Comparison of ENCODE assay signal across 18 mouse cellular contexts in genomic region chr4:106942491-106942890, GRCm38 (mm10). TPM values are rescaled to one million over a fixed set of nuclear protein-coding genes. Genes with fewer than 3 reads are reported as not detected.
DNase-seq lines count a peak whose midpoint lies in the region; ATAC-seq and TF ChIP-seq lines count a peak whose summit lies in the region.
"Had no signal": no experiment of that assay in that cellular context is flagged by ENCODE, and none has a peak within 500 bp of the region (broad histone marks: within the 10 kb centered on the region; RNA-seq: fewer than 3 reads in every experiment).

No protein-coding gene starts in this region.

- TF ChIP-seq CTCF in lung, adult 2 months (IDR thresholded peaks at IDR 0.05; ENCODE audit: insufficient read depth, low read length): no peak
- no peak for TF ChIP-seq CTCF in small intestine, adult 2 months (IDR thresholded peaks at IDR 0.05; ENCODE audit: extremely low read depth, insufficient read length, insufficient replicate concordance, low read depth, low read length)

- no peaks in the 10 kb centered on the region for H3K9me3 ChIP-seq in heart, embryonic 13.5 days
- H3K9me3 ChIP-seq in heart, embryonic 10.5 days: no peaks in the 10 kb centered on the region
- H3K9me3 ChIP-seq: embryonic facial prominence, embryonic 13.5 days; forebrain, embryonic 13.5 days; hindbrain, embryonic 15.5 days had no signal

- H3K4me3 ChIP-seq in heart, embryonic 13.5 days: no peak overlapping the region
- H3K4me3 ChIP-seq in heart, embryonic 10.5 days: no peak overlapping the region
- H3K4me3 ChIP-seq in lung, adult 2 months (replicated peaks; ENCODE audit: extremely low read depth, low read depth, low read length): no peak overlapping the region
- no peak overlapping the region for H3K4me3 ChIP-seq in small intestine, adult 2 months (ENCODE audit: low read depth, low read length)
- H3K4me3 ChIP-seq: embryonic facial prominence, embryonic 13.5 days; forebrain, embryonic 13.5 days; hindbrain, embryonic 15.5 days had no signal

- H3K4me1 ChIP-seq in heart, embryonic 13.5 days: peaks cover 97% of the 10 kb centered on the region
- peaks cover 96% of the 10 kb centered on the region for H3K4me1 ChIP-seq in heart, embryonic 10.5 days
- H3K4me1 ChIP-seq in lung, adult 2 months (ENCODE audit: control insufficient read depth, insufficient read depth, low read length): peaks cover 7% of the 10 kb centered on the region; the same call in 1 of the 2 replicates
- H3K4me1 ChIP-seq in small intestine, adult 2 months (ENCODE audit: control insufficient read depth, insufficient read depth, insufficient read length, low read length): peaks cover 16% of the 10 kb centered on the region; the same call in 1 of the 2 replicates

- no peak overlapping the region for H3K9ac ChIP-seq in heart, embryonic 13.5 days
- H3K9ac ChIP-seq: embryonic facial prominence, embryonic 13.5 days; forebrain, embryonic 13.5 days; hindbrain, embryonic 15.5 days had no signal

- TF ChIP-seq POLR2A in lung, adult 2 months (IDR thresholded peaks at IDR 0.05; ENCODE audit: borderline replicate concordance, extremely low read depth, low read depth, low read length): no peak
- TF ChIP-seq POLR2A in small intestine, adult 2 months (IDR thresholded peaks at IDR 0.05; ENCODE audit: low read depth, low read length): no peak

- H3K27me3 ChIP-seq in heart, embryonic 13.5 days (replicated peaks): no peaks in the 10 kb centered on the region
- H3K27me3 ChIP-seq in heart, embryonic 10.5 days (ENCODE audit: insufficient read depth, poor library complexity, severe bottlenecking): no peaks in the 10 kb centered on the region
- no peaks in the 10 kb centered on the region for H3K27me3 ChIP-seq in small intestine, adult 2 months (ENCODE audit: control insufficient read depth, insufficient read depth, low read length)
- H3K27me3 ChIP-seq: CH12.LX; embryonic facial prominence, embryonic 13.5 days; forebrain, embryonic 13.5 days; hindbrain, embryonic 15.5 days; Patski had no signal

- no peak for ATAC-seq in heart, embryonic 13.5 days (ENCODE audit: extremely low read depth, insufficient number of reproducible peaks, low FRiP score, low TSS enrichment)
- ATAC-seq: activated CD4-positive, CD25-positive, alpha-beta regulatory T cell, adult 4 months; forebrain, embryonic 13.5 days; Patski had no signal

- H3K4me2 ChIP-seq in heart, embryonic 13.5 days: no peak overlapping the region
- H3K4me2 ChIP-seq: embryonic facial prominence, embryonic 13.5 days; forebrain, embryonic 13.5 days; hindbrain, embryonic 15.5 days had no signal

- DNase-seq in heart, embryonic 10.5 days (ENCODE audit: low spot score): no peak
- DNase-seq in lung, postnatal 14 days: peak; percentile 25
- DNase-seq in lung, adult 2 months: no peak
- DNase-seq in kidney, postnatal 36 days: no peak
- DNase-seq: adrenal gland, postnatal 14 days; cerebellum, adult 18-20 months; cerebellum, adult 9-11 months; cerebellum, postnatal 36 days; gastrocnemius, postnatal 14 days; heart, postnatal 36 days had no signal

- H3K27ac ChIP-seq in heart, embryonic 13.5 days (replicated peaks): peak overlapping the region; percentile 43; the same call in 1 of the 2 replicates
- H3K27ac ChIP-seq in heart, embryonic 10.5 days: no peak overlapping the region
- peak overlapping the region; percentile 28; the same call in 1 of the 2 replicates for H3K27ac ChIP-seq in small intestine, adult 2 months (ENCODE audit: insufficient read depth, low read depth, low read length)
- H3K27ac ChIP-seq: embryonic facial prominence, embryonic 13.5 days; hindbrain, embryonic 15.5 days had no signal

- WGBS in heart, embryonic 13.5 days: 63% methylated on average over 4 of the region's 4 CpGs
- WGBS in heart, embryonic 10.5 days: 74% methylated on average over 4 of the region's 4 CpGs
- 46% methylated on average over 4 of the region's 4 CpGs for WGBS in lung, adult 2 months
- 24% methylated on average over 4 of the region's 4 CpGs for WGBS in small intestine, adult 2 months

- 0 out of 2 replicates have a peak, but pooled peaks cover 4% of the 10 kb centered on the region for H3K36me3 ChIP-seq in heart, embryonic 13.5 days
- H3K36me3 ChIP-seq in heart, embryonic 10.5 days: peaks cover 13% of the 10 kb centered on the region
- no peaks in the 10 kb centered on the region; the same call in 1 of the 2 replicates for H3K36me3 ChIP-seq in small intestine, adult 2 months (ENCODE audit: control insufficient read depth, insufficient read depth, low read length)
- H3K36me3 ChIP-seq: hindbrain, embryonic 15.5 days had no signal

RNA-seq across cellular contexts. Expression of gene Ssbp3, which starts 32.0 kb away (rescaled TPM):
- polyA plus RNA-seq in heart, embryonic 13.5 days (2015; fragmentation: Nextera tagmentation; extraction: Ambion mirVana): 59.8 and 61.9 TPM in 2 replicates
- polyA plus RNA-seq in heart, embryonic 10.5 days (2016; fragmentation: Nextera tagmentation; extraction: Ambion mirVana): 69.6 and 139 TPM in 2 replicates
- polyA plus RNA-seq in lung, adult 2 months (2012; rRNA removed): 41.0 and 43.2 TPM in 2 replicates
- 11.7 and 21.2 TPM in 2 replicates for polyA plus RNA-seq in small intestine, adult 2 months (2012; rRNA removed)
